Mouse (Mus musculus) lung, embryonic 16.5 days (tissue): ENCODE results near the gene Lpp. TPM values are rescaled to one million over a fixed set of nuclear protein-coding genes. Genes with fewer than 3 reads are reported as not detected.

ENCODE experiments used
- ATAC-seq: fragments of 200-750 bp; cut with Nextera tagmentation; 2 replicates; pipeline ENCODE4 v1.8.0; 2017; ENCODE audit warnings: low read depth, mild to moderate bottlenecking, moderate library complexity
- H3K27ac ChIP-seq: fragments of 300-500 bp; sonication (generic); 2 replicates; pipeline ENCODE4 v1.5.1; 2014; ENCODE audit warnings: mild to moderate bottlenecking, control low read depth, low read length
- H3K27me3 ChIP-seq: fragments of 300-500 bp; sonication (generic); 2 replicates; pipeline ENCODE4 v1.6.1; 2014; ENCODE audit warnings: low read depth, low read length, mixed read lengths; ENCODE audit not compliant: control insufficient read depth, insufficient read depth
- H3K36me3 ChIP-seq: fragments of 300-500 bp; sonication (generic); 2 replicates; pipeline ENCODE4 v1.6.1; 2014; ENCODE audit warnings: low read length; ENCODE audit not compliant: control insufficient read depth, insufficient read depth
- H3K4me1 ChIP-seq: fragments of 300-500 bp; sonication (generic); replicated peaks from 2 replicates; pipeline ENCODE4 v1.6.1; 2014; ENCODE audit warnings: low read length, mixed read lengths; ENCODE audit not compliant: control insufficient read depth, insufficient read depth
- H3K4me2 ChIP-seq: fragments of 300-500 bp; sonication (generic); 2 replicates; pipeline ENCODE4 v1.6.1; 2014; ENCODE audit warnings: low read depth, low read length, control low read depth
- H3K4me3 ChIP-seq: fragments of 300-500 bp; sonication (generic); 2 replicates; pipeline ENCODE4 v1.5.1; 2014; ENCODE audit warnings: mild to moderate bottlenecking, low read length, control low read depth
- H3K9ac ChIP-seq: fragments of 300-500 bp; sonication (generic); 2 replicates; pipeline ENCODE4 v1.6.1; 2014; ENCODE audit warnings: low read length, control low read depth
- H3K9me3 ChIP-seq: fragments of 300-500 bp; sonication (generic); 2 replicates; pipeline ENCODE4 v1.6.1; 2016; ENCODE audit warnings: low read length; ENCODE audit not compliant: control insufficient read depth
- WGBS: fragments of 180-500 bp; shearing (Covaris S2); extraction: QIAGEN DNeasy Blood & Tissue Kit; methylation state at CpG from one replicate; pipeline ENCODE4 v1.1.7; 2014; 5-methylcytosine and 5-hydroxymethylcytosine counted together
- polyA plus RNA-seq: library from polyadenylated mRNA; unstranded; fragments of >200 nt; fragmentation: Nextera tagmentation; extraction: Ambion mirVana; gene quantifications from 2 replicates; pipeline ENCODE4 v1.2.1, GENCODE M21; 2015

Lpp gene
- polyA plus RNA-seq, 1 experiment from 2014 or later: 76.8 TPM

- Histone ChIP-seq H3K9me3 (no peaks in the 10 kb centered on the region), H3K4me3 (no peak overlapping the region), H3K9ac (no peak overlapping the region), H3K36me3 (no peaks in the 10 kb centered on the region), H3K27ac (no peak overlapping the region), H3K4me1 (no peaks in the 10 kb centered on the region), H3K4me2 (no peak overlapping the region), H3K27me3 (no peaks in the 10 kb centered on the region)
- 85% methylated on average over 5 of the region's 5 CpGs for WGBS
- no peak for ATAC-seq
Measured at GRCm38 (mm10) chr16:24822182-24822875, 429.0 kb downstream of the Lpp start.

- no peaks in the 10 kb centered on the region for H3K9me3 ChIP-seq
- H3K27ac ChIP-seq: no peak overlapping the region
- H3K9ac ChIP-seq: no peak overlapping the region
- H3K4me1 ChIP-seq: no peaks in the 10 kb centered on the region
- H3K4me2 ChIP-seq: no peak overlapping the region
- no peak for ATAC-seq
- no peaks in the 10 kb centered on the region for H3K36me3 ChIP-seq
- 94% methylated on average over 1 of the region's 1 CpGs for WGBS
- no peaks in the 10 kb centered on the region for H3K27me3 ChIP-seq
- H3K4me3 ChIP-seq: no peak overlapping the region
Measured at GRCm38 (mm10) chr16:24822918-24823317, 429.6 kb downstream of the Lpp start.

- Histone ChIP-seq H3K4me2 (no peak overlapping the region), H3K27ac (no peak overlapping the region)
- WGBS: 80% methylated on average over 4 of the region's 4 CpGs
Measured at GRCm38 (mm10) chr16:24826390-24826789, 433.1 kb downstream of the Lpp start.

GRCm38 (mm10) chr16:24828207-24828803, 435.0 kb downstream of the Lpp start:
- 75% methylated on average over 2 of the region's 2 CpGs for WGBS
- no peak overlapping the region for H3K27ac ChIP-seq
- no peaks in the 10 kb centered on the region for H3K27me3 ChIP-seq
- no peaks in the 10 kb centered on the region for H3K4me1 ChIP-seq
- ATAC-seq: no peak
- H3K9ac ChIP-seq: no peak overlapping the region
- H3K4me2 ChIP-seq: no peak overlapping the region
- no peak overlapping the region for H3K4me3 ChIP-seq
- no peaks in the 10 kb centered on the region for H3K9me3 ChIP-seq
- H3K36me3 ChIP-seq: no peaks in the 10 kb centered on the region

More at GRCm38 (mm10) chr16:24826390-24826789, 433.1 kb downstream of the Lpp start:
- no peaks in the 10 kb centered on the region for H3K36me3 ChIP-seq
- no peak overlapping the region for H3K4me3 ChIP-seq
- H3K4me1 ChIP-seq: no peaks in the 10 kb centered on the region
- H3K9me3 ChIP-seq: no peaks in the 10 kb centered on the region
- no peaks in the 10 kb centered on the region for H3K27me3 ChIP-seq
- ATAC-seq: no peak
- no peak overlapping the region for H3K9ac ChIP-seq

GRCm38 (mm10) chr16:24829860-24830259, 436.6 kb downstream of the Lpp start:
- Histone ChIP-seq H3K36me3 (no peaks in the 10 kb centered on the region), H3K4me2 (no peak overlapping the region), H3K4me3 (no peak overlapping the region), H3K27me3 (no peaks in the 10 kb centered on the region), H3K27ac (no peak overlapping the region), H3K9me3 (no peaks in the 10 kb centered on the region), H3K4me1 (no peaks in the 10 kb centered on the region), H3K9ac (no peak overlapping the region)
- no peak for ATAC-seq
- 66% methylated on average over 4 of the region's 4 CpGs for WGBS

- no peak overlapping the region for H3K9ac ChIP-seq
- 42% methylated on average over 7 of the region's 7 CpGs for WGBS
- ATAC-seq: no peak
Measured at GRCm38 (mm10) chr16:24830939-24831338, 437.6 kb downstream of the Lpp start.

GRCm38 (mm10) chr16:24833221-24833620, 439.9 kb downstream of the Lpp start:
- WGBS: 53% methylated on average over 8 of the region's 8 CpGs
- Histone ChIP-seq H3K4me1 (no peaks in the 10 kb centered on the region), H3K27me3 (no peaks in the 10 kb centered on the region), H3K4me2 (no peak overlapping the region), H3K27ac (no peak overlapping the region), H3K9ac (no peak overlapping the region), H3K36me3 (no peaks in the 10 kb centered on the region), H3K9me3 (no peaks in the 10 kb centered on the region), H3K4me3 (no peak overlapping the region)
- peak; percentile 88 for ATAC-seq

More at GRCm38 (mm10) chr16:24830939-24831338, 437.6 kb downstream of the Lpp start:
- H3K4me3 ChIP-seq: no peak overlapping the region
- H3K27me3 ChIP-seq: no peaks in the 10 kb centered on the region
- H3K27ac ChIP-seq: no peak overlapping the region
- H3K4me1 ChIP-seq: no peaks in the 10 kb centered on the region
- H3K9me3 ChIP-seq: no peaks in the 10 kb centered on the region
- H3K4me2 ChIP-seq: no peak overlapping the region
- no peaks in the 10 kb centered on the region for H3K36me3 ChIP-seq

- H3K9me3 ChIP-seq: no peaks in the 10 kb centered on the region
- no peaks in the 10 kb centered on the region for H3K27me3 ChIP-seq
- no peak for ATAC-seq
- H3K4me1 ChIP-seq: no peaks in the 10 kb centered on the region
- WGBS: 57% methylated on average over 9 of the region's 9 CpGs
- no peak overlapping the region for H3K4me3 ChIP-seq
- no peaks in the 10 kb centered on the region for H3K36me3 ChIP-seq
- no peak overlapping the region for H3K4me2 ChIP-seq
- no peak overlapping the region for H3K9ac ChIP-seq
- H3K27ac ChIP-seq: no peak overlapping the region
Measured at GRCm38 (mm10) chr16:24834536-24834935, 441.2 kb downstream of the Lpp start.

GRCm38 (mm10) chr16:24836550-24836949, 443.2 kb downstream of the Lpp start:
- H3K27me3 ChIP-seq: no peaks in the 10 kb centered on the region
- H3K36me3 ChIP-seq: no peaks in the 10 kb centered on the region
- ATAC-seq: no peak
- no peaks in the 10 kb centered on the region for H3K9me3 ChIP-seq
- no peak overlapping the region for H3K9ac ChIP-seq
- no peak overlapping the region for H3K4me3 ChIP-seq
- H3K4me2 ChIP-seq: no peak overlapping the region
- WGBS: 86% methylated on average over 5 of the region's 5 CpGs
- no peak overlapping the region for H3K27ac ChIP-seq
- H3K4me1 ChIP-seq: no peaks in the 10 kb centered on the region
